ENCODE assay signal across 18 mouse cellular contexts in the genomic region with DNA sequence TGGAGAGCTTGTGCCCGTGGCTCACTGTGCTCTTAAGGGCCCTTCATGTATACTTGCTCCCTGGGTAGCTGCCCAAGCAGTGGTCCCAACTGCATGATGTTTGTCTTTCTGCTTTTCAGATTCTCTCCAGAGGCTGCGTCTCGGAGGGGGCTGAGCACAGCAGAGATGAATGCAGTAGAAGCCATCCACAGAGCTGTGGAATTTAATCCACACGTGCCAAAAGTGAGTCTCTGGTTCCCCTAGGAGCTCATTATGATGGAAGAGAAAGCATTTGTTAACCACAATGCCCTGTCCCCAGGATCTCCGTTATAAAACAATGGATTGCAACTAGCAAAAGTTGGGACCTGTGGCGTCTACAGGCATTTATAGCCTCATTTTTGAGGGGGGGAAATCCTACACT.
DNase-seq lines count a peak whose midpoint lies in the region; ATAC-seq lines count a peak whose summit lies in the region.
"Had no signal": no experiment of that assay in that cellular context is flagged by ENCODE, and none has a peak within 500 bp of the region (broad histone marks: within the 10 kb centered on the region; RNA-seq: fewer than 3 reads in every experiment).

No protein-coding gene starts in this region.

- H3K9ac ChIP-seq in embryonic facial prominence, embryonic 13.5 days = no peak overlapping the region
- H3K9ac ChIP-seq in kidney, embryonic 16.5 days (replicated peaks; ENCODE audit: low read length) = no peak overlapping the region
- no peak overlapping the region for H3K9ac ChIP-seq in kidney, embryonic 14.5 days (ENCODE audit: low read depth, low read length)
- no peak overlapping the region for H3K9ac ChIP-seq in embryonic facial prominence, embryonic 14.5 days (ENCODE audit: low read depth, low read length)
- no peak overlapping the region for H3K9ac ChIP-seq in midbrain, embryonic 13.5 days (replicated peaks)
- no peak overlapping the region for H3K9ac ChIP-seq in neural tube, embryonic 15.5 days (replicated peaks)
- H3K9ac ChIP-seq: liver, embryonic 12.5 days; neural tube, embryonic 13.5 days had no signal

- no peak overlapping the region for H3K4me3 ChIP-seq in embryonic facial prominence, embryonic 13.5 days
- no peak overlapping the region for H3K4me3 ChIP-seq in embryonic facial prominence, embryonic 10.5 days
- no peak overlapping the region for H3K4me3 ChIP-seq in kidney, embryonic 16.5 days (ENCODE audit: low read length)
- no peak overlapping the region for H3K4me3 ChIP-seq in kidney, embryonic 14.5 days (ENCODE audit: low read length)
- H3K4me3 ChIP-seq in embryonic facial prominence, embryonic 14.5 days (ENCODE audit: low read depth, low read length) = no peak overlapping the region
- H3K4me3 ChIP-seq in midbrain, embryonic 13.5 days (replicated peaks) = no peak overlapping the region
- no peak overlapping the region for H3K4me3 ChIP-seq in neural tube, embryonic 15.5 days (replicated peaks)
- H3K4me3 ChIP-seq: liver, embryonic 12.5 days; neural tube, embryonic 13.5 days had no signal

- 0 out of 2 replicates have a peak overlapping the region, but pooled peaks have one; percentile 13 for H3K27ac ChIP-seq in embryonic facial prominence, embryonic 13.5 days
- H3K27ac ChIP-seq in embryonic facial prominence, embryonic 10.5 days (replicated peaks) = no peak overlapping the region
- no peak overlapping the region for H3K27ac ChIP-seq in kidney, embryonic 16.5 days (ENCODE audit: low read length)
- no peak overlapping the region for H3K27ac ChIP-seq in kidney, embryonic 14.5 days (ENCODE audit: low read depth, low read length)
- no peak overlapping the region for H3K27ac ChIP-seq in embryonic facial prominence, embryonic 14.5 days (replicated peaks; ENCODE audit: low read depth, low read length)
- no peak overlapping the region for H3K27ac ChIP-seq in midbrain, embryonic 13.5 days
- H3K27ac ChIP-seq in neural tube, embryonic 15.5 days (replicated peaks) = no peak overlapping the region
- H3K27ac ChIP-seq: liver, embryonic 12.5 days; neural tube, embryonic 13.5 days had no signal

- H3K4me1 ChIP-seq in embryonic facial prominence, embryonic 13.5 days = peaks cover 16% of the 10 kb centered on the region; the same call in 1 of the 2 replicates
- peaks cover 10% of the 10 kb centered on the region for H3K4me1 ChIP-seq in embryonic facial prominence, embryonic 10.5 days
- no peaks in the 10 kb centered on the region for H3K4me1 ChIP-seq in kidney, embryonic 16.5 days (ENCODE audit: insufficient read depth, low read length)
- no peaks in the 10 kb centered on the region for H3K4me1 ChIP-seq in kidney, embryonic 14.5 days (ENCODE audit: control insufficient read depth, insufficient read depth, low read length)
- H3K4me1 ChIP-seq in embryonic facial prominence, embryonic 14.5 days (ENCODE audit: control insufficient read depth, insufficient read depth, low read length) = peaks cover 10% of the 10 kb centered on the region
- peaks cover 23% of the 10 kb centered on the region for H3K4me1 ChIP-seq in midbrain, embryonic 13.5 days (replicated peaks)
- no peaks in the 10 kb centered on the region for H3K4me1 ChIP-seq in neural tube, embryonic 15.5 days
- H3K4me1 ChIP-seq: liver, embryonic 12.5 days had no signal

- 27% methylated on average over 6 of the region's 6 CpGs for WGBS in embryonic facial prominence, embryonic 13.5 days
- 37% methylated on average over 6 of the region's 6 CpGs for WGBS in embryonic facial prominence, embryonic 10.5 days
- 27% methylated on average over 6 of the region's 6 CpGs for WGBS in kidney, embryonic 16.5 days
- 34% methylated on average over 6 of the region's 6 CpGs for WGBS in kidney, embryonic 14.5 days
- WGBS in embryonic facial prominence, embryonic 14.5 days = 37% methylated on average over 6 of the region's 6 CpGs
- WGBS in midbrain, embryonic 13.5 days = 4% methylated on average over 6 of the region's 6 CpGs
- 9% methylated on average over 6 of the region's 6 CpGs for WGBS in neural tube, embryonic 15.5 days

- no peaks in the 10 kb centered on the region for H3K9me3 ChIP-seq in embryonic facial prominence, embryonic 13.5 days
- no peaks in the 10 kb centered on the region for H3K9me3 ChIP-seq in embryonic facial prominence, embryonic 10.5 days
- no peaks in the 10 kb centered on the region for H3K9me3 ChIP-seq in kidney, embryonic 16.5 days (ENCODE audit: low read length)
- no peaks in the 10 kb centered on the region for H3K9me3 ChIP-seq in kidney, embryonic 14.5 days (ENCODE audit: control insufficient read depth, low read length)
- no peaks in the 10 kb centered on the region for H3K9me3 ChIP-seq in embryonic facial prominence, embryonic 14.5 days (ENCODE audit: control insufficient read depth, low read length)
- H3K9me3 ChIP-seq in midbrain, embryonic 13.5 days = no peaks in the 10 kb centered on the region
- H3K9me3 ChIP-seq in neural tube, embryonic 15.5 days (replicated peaks) = no peaks in the 10 kb centered on the region
- H3K9me3 ChIP-seq: liver, embryonic 12.5 days; neural tube, embryonic 13.5 days had no signal

- ATAC-seq in embryonic facial prominence, embryonic 13.5 days (ENCODE audit: insufficient number of reproducible peaks, insufficient read depth, low FRiP score, low TSS enrichment, low read depth) = no peak; the same call in 1 of the 2 replicates
- ATAC-seq in kidney, embryonic 16.5 days (ENCODE audit: low FRiP score, low TSS enrichment) = 0 out of 2 replicates have a peak, but pooled peaks have one; percentile 46
- no peak for ATAC-seq in kidney, embryonic 14.5 days (ENCODE audit: low FRiP score, low TSS enrichment)
- ATAC-seq in embryonic facial prominence, embryonic 14.5 days (ENCODE audit: low read depth) = no peak
- peak; percentile 62 for ATAC-seq in midbrain, embryonic 13.5 days
- ATAC-seq in neural tube, embryonic 15.5 days (ENCODE audit: low FRiP score) = no peak
- ATAC-seq: activated CD4-positive, CD25-positive, alpha-beta regulatory T cell, adult 4 months; inflammation-experienced regulatory T-cells, adult 6 months; liver, embryonic 12.5 days had no signal

- no peaks in the 10 kb centered on the region for H3K27me3 ChIP-seq in embryonic facial prominence, embryonic 13.5 days
- H3K27me3 ChIP-seq in embryonic facial prominence, embryonic 10.5 days (replicated peaks; ENCODE audit: low read depth, poor library complexity, severe bottlenecking) = no peaks in the 10 kb centered on the region
- H3K27me3 ChIP-seq in kidney, embryonic 16.5 days (ENCODE audit: insufficient read depth, low read length) = no peaks in the 10 kb centered on the region
- no peaks in the 10 kb centered on the region for H3K27me3 ChIP-seq in kidney, embryonic 14.5 days (ENCODE audit: control insufficient read depth, insufficient read depth, low read length)
- H3K27me3 ChIP-seq in embryonic facial prominence, embryonic 14.5 days (replicated peaks; ENCODE audit: control insufficient read depth, insufficient read depth, low read length) = no peaks in the 10 kb centered on the region
- H3K27me3 ChIP-seq in midbrain, embryonic 13.5 days = no peaks in the 10 kb centered on the region
- H3K27me3 ChIP-seq in neural tube, embryonic 15.5 days (replicated peaks) = no peaks in the 10 kb centered on the region
- H3K27me3 ChIP-seq: liver, embryonic 12.5 days; neural tube, embryonic 13.5 days had no signal

- H3K36me3 ChIP-seq in embryonic facial prominence, embryonic 13.5 days = peaks cover 4% of the 10 kb centered on the region; the same call in 1 of the 2 replicates
- H3K36me3 ChIP-seq in embryonic facial prominence, embryonic 10.5 days (replicated peaks) = peaks cover 4% of the 10 kb centered on the region; the same call in 1 of the 2 replicates
- no peaks in the 10 kb centered on the region for H3K36me3 ChIP-seq in kidney, embryonic 16.5 days (ENCODE audit: insufficient read depth, low read length)
- H3K36me3 ChIP-seq in kidney, embryonic 14.5 days (ENCODE audit: control insufficient read depth, insufficient read depth, low read length) = no peaks in the 10 kb centered on the region
- peaks cover 3% of the 10 kb centered on the region; the same call in 1 of the 2 replicates for H3K36me3 ChIP-seq in embryonic facial prominence, embryonic 14.5 days (ENCODE audit: control insufficient read depth, insufficient read depth, low read length)
- peaks cover 38% of the 10 kb centered on the region for H3K36me3 ChIP-seq in midbrain, embryonic 13.5 days
- peaks cover 11% of the 10 kb centered on the region; the same call in 1 of the 2 replicates for H3K36me3 ChIP-seq in neural tube, embryonic 15.5 days
- H3K36me3 ChIP-seq: liver, embryonic 12.5 days had no signal

- H3K4me2 ChIP-seq in embryonic facial prominence, embryonic 13.5 days = no peak overlapping the region
- H3K4me2 ChIP-seq in kidney, embryonic 16.5 days (replicated peaks; ENCODE audit: low read depth, low read length) = no peak overlapping the region
- H3K4me2 ChIP-seq in kidney, embryonic 14.5 days (replicated peaks; ENCODE audit: low read depth, low read length) = no peak overlapping the region
- H3K4me2 ChIP-seq in embryonic facial prominence, embryonic 14.5 days (ENCODE audit: low read depth, low read length) = no peak overlapping the region
- H3K4me2 ChIP-seq in midbrain, embryonic 13.5 days (replicated peaks) = no peak overlapping the region
- H3K4me2 ChIP-seq in neural tube, embryonic 15.5 days = no peak overlapping the region
- H3K4me2 ChIP-seq: liver, embryonic 12.5 days; neural tube, embryonic 13.5 days had no signal

- no peak for DNase-seq in embryonic facial prominence, embryonic 10.5 days (ENCODE audit: low spot score)
- peak; percentile 41 for DNase-seq in embryonic facial prominence, embryonic 14.5 days (ENCODE audit: low spot score)
- DNase-seq in spleen, postnatal 4 days (ENCODE audit: low spot score in 2 of 2) = no peak
- DNase-seq: cerebellum, postnatal 10 days; embryo, embryonic 11 days; heart, adult 18-20 months; kidney, postnatal 14 days; layer of hippocampus, adult 9-11 months; thymus, postnatal 4 days had no signal

Comparison
In these comparisons a context has a peak if more than half of its experiments do, and no peak if none do; other contexts are left out.
1. ATAC-seq: peak in kidney, embryonic 16.5 days (single experiment) and midbrain, embryonic 13.5 days (single experiment); none in embryonic facial prominence, embryonic 13.5 days (single experiment), kidney, embryonic 14.5 days (single experiment), embryonic facial prominence, embryonic 14.5 days (single experiment) and neural tube, embryonic 15.5 days (single experiment).